Mouse (Mus musculus) hindbrain, embryonic 15.5 days (tissue): ENCODE results near the gene Rasl11a. TPM values are rescaled to one million over a fixed set of nuclear protein-coding genes. Genes with fewer than 3 reads are reported as not detected.

ENCODE experiments used
- ATAC-seq: fragments of 200-750 bp; cut with Nextera tagmentation; 2 replicates; pipeline ENCODE4 v1.8.0; 2017; ENCODE audit warnings: low read depth, moderate number of reproducible peaks, moderate TSS enrichment; ENCODE audit not compliant: low FRiP score
- H3K27ac ChIP-seq: fragments of 300-500 bp; sonication (generic); replicated peaks from 2 replicates; pipeline ENCODE4 v1.5.1; 2015; ENCODE audit warnings: mild to moderate bottlenecking, inconsistent platforms
- H3K27me3 ChIP-seq: fragments of 300-500 bp; sonication (generic); 2 replicates; pipeline ENCODE4 v1.6.1; 2015; ENCODE audit warnings: control low read depth, inconsistent platforms
- H3K36me3 ChIP-seq: fragments of 300-500 bp; sonication (generic); 2 replicates; pipeline ENCODE4 v1.6.1; 2015; ENCODE audit warnings: control low read depth, inconsistent platforms
- H3K4me1 ChIP-seq: fragments of 300-500 bp; sonication (generic); replicated peaks from 2 replicates; pipeline ENCODE4 v1.6.1; 2015; ENCODE audit warnings: control low read depth, inconsistent platforms
- H3K4me2 ChIP-seq: fragments of 300-500 bp; sonication (generic); 2 replicates; pipeline ENCODE4 v1.6.1; 2015; ENCODE audit warnings: moderate library complexity, mild to moderate bottlenecking, inconsistent platforms
- H3K4me3 ChIP-seq: fragments of 300-500 bp; sonication (generic); 2 replicates; pipeline ENCODE4 v1.5.1; 2015; ENCODE audit warnings: mild to moderate bottlenecking, inconsistent platforms
- H3K9ac ChIP-seq: fragments of 300-500 bp; sonication (generic); 2 replicates; pipeline ENCODE4 v1.6.1; 2015; ENCODE audit warnings: inconsistent platforms
- H3K9me3 ChIP-seq: fragments of 300-500 bp; sonication (generic); 2 replicates; pipeline ENCODE4 v1.6.1; 2016; ENCODE audit warnings: control low read depth, inconsistent platforms
- WGBS: fragments of 180-500 bp; shearing (Covaris S2); methylation state at CpG from one replicate; pipeline ENCODE4 v1.1.7; 2015; 5-methylcytosine and 5-hydroxymethylcytosine counted together
- polyA plus RNA-seq: library from polyadenylated mRNA; unstranded; fragments of >200 nt; fragmentation: Nextera tagmentation; extraction: Ambion mirVana; gene quantifications from 2 replicates; pipeline ENCODE4 v1.2.1, GENCODE M21; 2015

Gene Rasl11a
- polyA plus RNA-seq, 1 experiment from 2014 or later, result 9.3 TPM

- Histone ChIP-seq H3K36me3 (peaks cover 35% of the 10 kb centered on the region), H3K27ac (peak within 1 kb of the TSS; percentile 96), H3K9ac (peak within 1 kb of the TSS; percentile 81), H3K4me1 (peaks cover 21% of the 10 kb centered on the region), H3K27me3 (no peaks in the 10 kb centered on the region), H3K4me3 (peak within 1 kb of the TSS; percentile 87), H3K9me3 (no peaks in the 10 kb centered on the region), H3K4me2 (peak within 1 kb of the TSS; percentile 70)
- under 1% methylated on average over 60 of the region's 60 CpGs for WGBS
- ATAC-seq, result peak; percentile 98
These were observed 12.0 kb upstream of the Rasl11a start, which contains the start of gene Rpl21 for GRCm38 (mm10) chr5:146832769-146833448. Rpl21 (plus strand) TSS chr5:146832890.

GRCm38 (mm10) chr5:146833673-146834201, 11.1 kb upstream of the Rasl11a start:
- Histone ChIP-seq H3K4me1 (peaks cover 21% of the 10 kb centered on the region), H3K9me3 (no peaks in the 10 kb centered on the region), H3K36me3 (peaks cover 38% of the 10 kb centered on the region), H3K27me3 (no peaks in the 10 kb centered on the region), H3K27ac (peak overlapping the region; percentile 96; the same call in 1 of the 2 replicates), H3K9ac (peak overlapping the region; percentile 81), H3K4me3 (peak overlapping the region; percentile 87), H3K4me2 (peak overlapping the region; percentile 70)
- WGBS, result 29% methylated on average over 8 of the region's 8 CpGs
- ATAC-seq, result no peak

GRCm38 (mm10) chr5:146834959-146835358, 9.9 kb upstream of the Rasl11a start:
- peaks cover 45% of the 10 kb centered on the region for H3K36me3 ChIP-seq
- H3K4me3 ChIP-seq, result no peak overlapping the region
- ATAC-seq, result no peak
- H3K4me2 ChIP-seq, result no peak overlapping the region
- H3K9ac ChIP-seq, result no peak overlapping the region
- H3K27ac ChIP-seq, result no peak overlapping the region
- H3K4me1 ChIP-seq, result peaks cover 21% of the 10 kb centered on the region
- WGBS, result 88% methylated on average over 8 of the region's 8 CpGs
- no peaks in the 10 kb centered on the region for H3K27me3 ChIP-seq
- H3K9me3 ChIP-seq, result no peaks in the 10 kb centered on the region

GRCm38 (mm10) chr5:146837967-146838720, 6.7 kb upstream of the Rasl11a start:
- no peak for ATAC-seq

GRCm38 (mm10) chr5:146838836-146839648, 5.8 kb upstream of the Rasl11a start:
- Histone ChIP-seq H3K9ac (no peak overlapping the region), H3K4me3 (no peak overlapping the region), H3K4me1 (peaks cover 9% of the 10 kb centered on the region), H3K27ac (no peak overlapping the region), H3K36me3 (peaks cover 45% of the 10 kb centered on the region), H3K4me2 (no peak overlapping the region), H3K27me3 (no peaks in the 10 kb centered on the region), H3K9me3 (no peaks in the 10 kb centered on the region)
- 54% methylated on average over 12 of the region's 12 CpGs for WGBS
- no peak for ATAC-seq

More at GRCm38 (mm10) chr5:146837967-146838720, 6.7 kb upstream of the Rasl11a start:
- Histone ChIP-seq H3K27me3 (no peaks in the 10 kb centered on the region), H3K27ac (no peak overlapping the region), H3K4me1 (peaks cover 15% of the 10 kb centered on the region), H3K4me3 (no peak overlapping the region), H3K36me3 (peaks cover 45% of the 10 kb centered on the region), H3K9ac (no peak overlapping the region), H3K9me3 (no peaks in the 10 kb centered on the region), H3K4me2 (no peak overlapping the region)
- 67% methylated on average over 7 of the region's 7 CpGs for WGBS

GRCm38 (mm10) chr5:146839760-146840159, 5.1 kb upstream of the Rasl11a start:
- H3K36me3 ChIP-seq, result peaks cover 41% of the 10 kb centered on the region
- H3K27me3 ChIP-seq, result no peaks in the 10 kb centered on the region
- H3K27ac ChIP-seq, result no peak overlapping the region
- H3K4me3 ChIP-seq, result no peak overlapping the region
- WGBS, result 54% methylated on average over 5 of the region's 5 CpGs
- no peak overlapping the region for H3K4me2 ChIP-seq
- H3K9me3 ChIP-seq, result no peaks in the 10 kb centered on the region
- no peak for ATAC-seq
- H3K4me1 ChIP-seq, result peaks cover 6% of the 10 kb centered on the region
- no peak overlapping the region for H3K9ac ChIP-seq

GRCm38 (mm10) chr5:146840422-146840821, 4.4 kb upstream of the Rasl11a start:
- H3K4me1 ChIP-seq, result peaks cover 6% of the 10 kb centered on the region
- H3K4me2 ChIP-seq, result no peak overlapping the region
- peaks cover 34% of the 10 kb centered on the region for H3K36me3 ChIP-seq
- H3K4me3 ChIP-seq, result no peak overlapping the region
- no peak overlapping the region for H3K27ac ChIP-seq
- 82% methylated on average over 4 of the region's 4 CpGs for WGBS
- no peaks in the 10 kb centered on the region for H3K9me3 ChIP-seq
- no peak for ATAC-seq
- H3K9ac ChIP-seq, result no peak overlapping the region
- no peaks in the 10 kb centered on the region for H3K27me3 ChIP-seq

GRCm38 (mm10) chr5:146841301-146841700, 3.6 kb upstream of the Rasl11a start:
- Histone ChIP-seq H3K36me3 (peaks cover 25% of the 10 kb centered on the region), H3K9me3 (no peaks in the 10 kb centered on the region)

GRCm38 (mm10) chr5:146841996-146842395, 2.9 kb upstream of the Rasl11a start:
- H3K27me3 ChIP-seq, result no peaks in the 10 kb centered on the region; the same call in 1 of the 2 replicates
- no peaks in the 10 kb centered on the region for H3K9me3 ChIP-seq
- H3K4me3 ChIP-seq, result no peak overlapping the region
- no peak overlapping the region for H3K4me2 ChIP-seq
- peaks cover 19% of the 10 kb centered on the region for H3K36me3 ChIP-seq
- WGBS, result 94% methylated on average over 4 of the region's 4 CpGs
- ATAC-seq, result no peak
- H3K27ac ChIP-seq, result no peak overlapping the region
- peaks cover 15% of the 10 kb centered on the region for H3K4me1 ChIP-seq
- no peak overlapping the region for H3K9ac ChIP-seq

More at GRCm38 (mm10) chr5:146841301-146841700, 3.6 kb upstream of the Rasl11a start:
- H3K27me3 ChIP-seq, result no peaks in the 10 kb centered on the region; the same call in 1 of the 2 replicates
- no peak overlapping the region for H3K4me3 ChIP-seq
- H3K4me2 ChIP-seq, result no peak overlapping the region
- 87% methylated on average over 5 of the region's 5 CpGs for WGBS
- peaks cover 15% of the 10 kb centered on the region for H3K4me1 ChIP-seq
- no peak for ATAC-seq
- no peak overlapping the region for H3K27ac ChIP-seq
- H3K9ac ChIP-seq, result no peak overlapping the region

GRCm38 (mm10) chr5:146844301-146844941, 450 bp upstream of the Rasl11a start:
- no peaks in the 10 kb centered on the region for H3K9me3 ChIP-seq
- H3K4me3 ChIP-seq, result peak overlapping the region; percentile 81
- peak; percentile 43 for ATAC-seq
- H3K36me3 ChIP-seq, result no peaks in the 10 kb centered on the region
- H3K27me3 ChIP-seq, result no peaks in the 10 kb centered on the region; the same call in 1 of the 2 replicates
- H3K27ac ChIP-seq, result peak overlapping the region; percentile 73
- 10% methylated on average over 6 of the region's 6 CpGs for WGBS
- peak overlapping the region; percentile 65 for H3K9ac ChIP-seq
- peak overlapping the region; percentile 99 for H3K4me2 ChIP-seq
- H3K4me1 ChIP-seq, result peaks cover 15% of the 10 kb centered on the region

- Histone ChIP-seq H3K27ac (no peak overlapping the region), H3K9me3 (no peaks in the 10 kb centered on the region), H3K4me1 (peaks cover 15% of the 10 kb centered on the region), H3K9ac (no peak overlapping the region), H3K4me2 (peak overlapping the region; percentile 99), H3K4me3 (peak overlapping the region; percentile 81; the same call in 1 of the 2 replicates), H3K27me3 (no peaks in the 10 kb centered on the region; the same call in 1 of the 2 replicates), H3K36me3 (no peaks in the 10 kb centered on the region)
- no peak for ATAC-seq
- 88% methylated on average over 2 of the region's 2 CpGs for WGBS
These were observed 1.6 kb downstream of the Rasl11a start for GRCm38 (mm10) chr5:146846489-146846888.
